Mouse (Mus musculus) liver, embryonic 12.5 days (tissue): Measurements from ENCODE around the gene Cldn6. TPM values are rescaled to one million over a fixed set of nuclear protein-coding genes. Genes with fewer than 3 reads are reported as not detected.

ENCODE experiments used
- ATAC-seq: fragments of 200-750 bp; cut with Nextera tagmentation; 2 replicates; pipeline ENCODE4 v1.8.0; 2017; ENCODE audit warnings: moderate number of reproducible peaks, mild to moderate bottlenecking, moderate library complexity
- H3K27ac ChIP-seq: fragments of 300-500 bp; sonication (generic); 2 replicates; pipeline ENCODE4 v1.5.1; 2016; ENCODE audit warnings: mild to moderate bottlenecking
- H3K27me3 ChIP-seq: fragments of 300-500 bp; sonication (generic); replicated peaks from 2 replicates; pipeline ENCODE4 v1.6.1; 2016; ENCODE audit warnings: mild to moderate bottlenecking, moderate library complexity
- H3K36me3 ChIP-seq: fragments of 300-500 bp; sonication (generic); 2 replicates; pipeline ENCODE4 v1.6.1; 2016; ENCODE audit warnings: mild to moderate bottlenecking, moderate library complexity
- H3K4me1 ChIP-seq: fragments of 300-500 bp; sonication (generic); 2 replicates; pipeline ENCODE4 v1.6.1; 2016
- H3K4me2 ChIP-seq: fragments of 300-500 bp; sonication (generic); 2 replicates; pipeline ENCODE4 v1.6.1; 2016; ENCODE audit warnings: mild to moderate bottlenecking, moderate library complexity
- H3K4me3 ChIP-seq: fragments of 300-500 bp; sonication (generic); 2 replicates; pipeline ENCODE4 v1.5.1; 2016; ENCODE audit warnings: mild to moderate bottlenecking, moderate library complexity
- H3K9ac ChIP-seq: fragments of 300-500 bp; sonication (generic); 2 replicates; pipeline ENCODE4 v1.6.1; 2016; ENCODE audit warnings: mild to moderate bottlenecking, moderate library complexity
- H3K9me3 ChIP-seq: fragments of 300-500 bp; sonication (generic); replicated peaks from 2 replicates; pipeline ENCODE4 v1.6.1; 2016; ENCODE audit warnings: mild to moderate bottlenecking, moderate library complexity
- WGBS: fragments of 180-500 bp; shearing (Covaris S2); methylation state at CpG from one replicate; pipeline ENCODE4 v1.1.7; 2016; ENCODE audit not compliant: insufficient replicate concordance; 5-methylcytosine and 5-hydroxymethylcytosine counted together
- polyA plus RNA-seq: library from polyadenylated mRNA; unstranded; fragments of >200 nt; fragmentation: Nextera tagmentation; extraction: Ambion mirVana; gene quantifications from 2 replicates; pipeline ENCODE4 v1.2.1, GENCODE M21; 2016

The Cldn6 gene
- polyA plus RNA-seq, 1 experiment from 2014 or later: 2.3 TPM

GRCm38 (mm10) chr17:23730441-23730840, 51.4 kb downstream of the Cldn6 start:
- peaks cover 32% of the 10 kb centered on the region for H3K36me3 ChIP-seq
- peaks cover 38% of the 10 kb centered on the region for H3K4me1 ChIP-seq
- ATAC-seq: no peak
- no peak overlapping the region for H3K27ac ChIP-seq
- H3K4me3 ChIP-seq: no peak overlapping the region
- no peaks in the 10 kb centered on the region for H3K27me3 ChIP-seq
- no peaks in the 10 kb centered on the region for H3K9me3 ChIP-seq
- 67% methylated on average over 1 of the region's 1 CpGs for WGBS
- no peak overlapping the region for H3K9ac ChIP-seq
- no peak overlapping the region for H3K4me2 ChIP-seq

Other genes starting within 250 kb of the Cldn6 start
- gene Vmn2r117, start 199.6 kb upstream of the Cldn6 start, polyA plus RNA-seq: not detected in 2 replicates
- gene Zfp213, start 115.0 kb upstream of the Cldn6 start, polyA plus RNA-seq: 8.3 and 9.1 TPM in 2 replicates
- gene Zfp13, start 79.8 kb upstream of the Cldn6 start, polyA plus RNA-seq: 2.8 and 2.9 TPM in 2 replicates
- gene Zscan10, start 78.4 kb upstream of the Cldn6 start, polyA plus RNA-seq: not detected in 2 replicates
- 0.20 and 0.28 TPM in 2 replicates for gene Mmp25, start 34.0 kb upstream of the Cldn6 start, polyA plus RNA-seq
- not detected in 2 replicates for gene Bicdl2, start 18.7 kb upstream of the Cldn6 start, polyA plus RNA-seq
- gene Hcfc1r1, start 5.7 kb upstream of the Cldn6 start, polyA plus RNA-seq: 23.6 and 25.5 TPM in 2 replicates
- gene Thoc6, start 5.4 kb upstream of the Cldn6 start, polyA plus RNA-seq: 31.4 and 36.1 TPM in 2 replicates
- 7.1 and 7.8 TPM in 2 replicates for gene Tnfrsf12a, start 1.8 kb upstream of the Cldn6 start, polyA plus RNA-seq
- 0.08 and 0.11 TPM in 2 replicates for gene Cldn9, start 4.8 kb downstream of the Cldn6 start, polyA plus RNA-seq
- 0.05 and 0.10 TPM in 2 replicates for gene 1520401A03Rik, start 43.5 kb downstream of the Cldn6 start, polyA plus RNA-seq
- gene Pkmyt1, start 47.1 kb downstream of the Cldn6 start, polyA plus RNA-seq: 41.1 and 42.1 TPM in 2 replicates
- gene Paqr4, start 61.6 kb downstream of the Cldn6 start, polyA plus RNA-seq: 7.4 and 8.4 TPM in 2 replicates
- 0.17 and 0.55 TPM in 2 replicates for gene Kremen2, start 66.6 kb downstream of the Cldn6 start, polyA plus RNA-seq
- 22.4 and 22.6 TPM in 2 replicates for gene Flywch1, start 92.4 kb downstream of the Cldn6 start, polyA plus RNA-seq
- gene Flywch2, start 106.8 kb downstream of the Cldn6 start, polyA plus RNA-seq: 2.9 and 3.6 TPM in 2 replicates
- 334 and 339 TPM in 2 replicates for gene Srrm2, start 111.3 kb downstream of the Cldn6 start, polyA plus RNA-seq
- 588 and 602 TPM in 2 replicates for gene Elob, start 149.9 kb downstream of the Cldn6 start, polyA plus RNA-seq
- gene Prss33, start 156.8 kb downstream of the Cldn6 start, polyA plus RNA-seq: not detected in 2 replicates
- gene Prss32, start 164.6 kb downstream of the Cldn6 start, polyA plus RNA-seq: not detected in 2 replicates
- 0.32 and 0.45 TPM in 2 replicates for gene Prss41, start 164.9 kb downstream of the Cldn6 start, polyA plus RNA-seq
- gene Prss21, start 188.8 kb downstream of the Cldn6 start, polyA plus RNA-seq: not detected in 2 replicates
- gene Dcpp1, start 201.6 kb downstream of the Cldn6 start, polyA plus RNA-seq: not detected in 2 replicates
- gene Dcpp2, start 201.6 kb downstream of the Cldn6 start, polyA plus RNA-seq: not detected in 2 replicates
- not detected in 2 replicates for gene Dcpp3, start 238.2 kb downstream of the Cldn6 start, polyA plus RNA-seq